Mouse (Mus musculus) C2C12 (cell line): Measurements from ENCODE around the gene 3110082I17Rik. TPM values are rescaled to one million over a fixed set of nuclear protein-coding genes. Genes with fewer than 3 reads are reported as not detected.

Experiments
- H3K27me3 ChIP-seq: one replicate; pipeline ENCODE4 v1.6.1; 2011; ENCODE audit not compliant: control insufficient read depth, insufficient read depth, insufficient read length
- H3K36me3 ChIP-seq: one replicate; pipeline ENCODE4 v1.6.1; 2011; ENCODE audit not compliant: control insufficient read depth, insufficient read depth
- H3K4me3 ChIP-seq: one replicate; pipeline ENCODE4 v1.5.1; 2011; ENCODE audit warnings: mild to moderate bottlenecking, control low read depth; ENCODE audit not compliant: poor library complexity, insufficient read depth, severe bottlenecking
- H3K79me2 ChIP-seq: one replicate; pipeline ENCODE4 v1.6.1; 2011; ENCODE audit not compliant: control insufficient read depth, insufficient read depth
- H3K79me3 ChIP-seq: one replicate; pipeline ENCODE4 v1.6.1; 2011; ENCODE audit warnings: low read depth, control low read depth
- H3ac ChIP-seq: one replicate; pipeline ENCODE3; 2011; ENCODE audit warnings: low read depth; ENCODE audit not compliant: control insufficient read depth, insufficient read length
- CEBPB ChIP-seq: IDR thresholded peaks from one replicate; pipeline ENCODE4 v1.6.1; 2011; ENCODE audit warnings: low read depth, mild to moderate bottlenecking, control low read depth, moderate library complexity
- CTCF ChIP-seq: IDR thresholded peaks from one replicate; pipeline ENCODE4 v1.5.1; 2011; ENCODE audit not compliant: control insufficient read depth, insufficient read depth, insufficient read length
- FOSL1 ChIP-seq: IDR thresholded peaks from one replicate; pipeline ENCODE4 v1.8.0; 2011; ENCODE audit warnings: mild to moderate bottlenecking, low read length; ENCODE audit not compliant: poor library complexity, insufficient read depth, severe bottlenecking
- MAX ChIP-seq: IDR thresholded peaks from one replicate; pipeline ENCODE4 v1.6.1; 2011; ENCODE audit warnings: mild to moderate bottlenecking, control low read depth
- MYOD1 ChIP-seq: IDR thresholded peaks from one replicate; pipeline ENCODE4 v1.6.1; 2011; ENCODE audit warnings: low read depth; ENCODE audit not compliant: control insufficient read depth, insufficient read length
- MYOG ChIP-seq: IDR thresholded peaks from one replicate; pipeline ENCODE4 v1.6.1; 2011; ENCODE audit not compliant: control insufficient read depth, insufficient read length; ENCODE audit errors: extremely low read depth
- USF1 ChIP-seq: IDR thresholded peaks from one replicate; pipeline ENCODE4 v1.6.1; 2011; ENCODE audit warnings: low read depth, mild to moderate bottlenecking, control low read depth, moderate library complexity
- polyA plus RNA-seq: library from polyadenylated mRNA; unstranded; fragments of >200 nt; fragmentation: generic; extraction: Trizol; gene quantifications from one replicate; pipeline ENCODE4 v1.2.1, GENCODE M21; 2012; ENCODE audit warnings: missing spikeins

3110082I17Rik gene
- polyA plus RNA-seq, 1 experiment = 31.4 TPM

GRCm38 (mm10) chr5:139324045-139324491, 136.3 kb downstream of the 3110082I17Rik start:
- TF ChIP-seq MAX (no peak), USF1 (no peak), CEBPB (no peak), CTCF (no peak), MYOG (no peak), FOSL1 (no peak), MYOD1 (no peak)
- no peaks in the 10 kb centered on the region for H3K36me3 ChIP-seq
- no peaks in the 10 kb centered on the region for H3K79me3 ChIP-seq
- H3K27me3 ChIP-seq = peaks cover 64% of the 10 kb centered on the region
- no peak overlapping the region for H3ac ChIP-seq
- no peaks in the 10 kb centered on the region for H3K79me2 ChIP-seq
- H3K4me3 ChIP-seq = no peak overlapping the region

- Histone ChIP-seq H3ac (no peak overlapping the region), H3K36me3 (no peaks in the 10 kb centered on the region), H3K79me2 (no peaks in the 10 kb centered on the region), H3K4me3 (no peak overlapping the region), H3K27me3 (peaks cover 67% of the 10 kb centered on the region), H3K79me3 (no peaks in the 10 kb centered on the region)
- TF ChIP-seq MYOD1 (no peak), CTCF (no peak), FOSL1 (no peak), MAX (no peak), MYOG (no peak), USF1 (no peak), CEBPB (no peak)
Measured at GRCm38 (mm10) chr5:139323260-139323924, 136.9 kb downstream of the 3110082I17Rik start.

GRCm38 (mm10) chr5:139321331-139321730, 139.0 kb downstream of the 3110082I17Rik start:
- peaks cover 61% of the 10 kb centered on the region for H3K27me3 ChIP-seq
- H3K36me3 ChIP-seq = no peaks in the 10 kb centered on the region
- TF ChIP-seq FOSL1 = no peak
- TF ChIP-seq CEBPB = no peak
- no peak for TF ChIP-seq MYOG
- TF ChIP-seq MAX = no peak
- TF ChIP-seq CTCF = no peak
- TF ChIP-seq USF1 = no peak
- no peak for TF ChIP-seq MYOD1
- H3K79me3 ChIP-seq = no peaks in the 10 kb centered on the region
- H3ac ChIP-seq = no peak overlapping the region
- no peak overlapping the region for H3K4me3 ChIP-seq
- no peaks in the 10 kb centered on the region for H3K79me2 ChIP-seq

- TF ChIP-seq FOSL1 (no peak), MYOG (no peak), CTCF (no peak), CEBPB (no peak), MYOD1 (no peak), USF1 (no peak), MAX (no peak)
- H3K4me3 ChIP-seq = no peak overlapping the region
- no peaks in the 10 kb centered on the region for H3K36me3 ChIP-seq
- H3ac ChIP-seq = no peak overlapping the region
- peaks cover 52% of the 10 kb centered on the region for H3K27me3 ChIP-seq
- H3K79me3 ChIP-seq = no peaks in the 10 kb centered on the region
- no peaks in the 10 kb centered on the region for H3K79me2 ChIP-seq
Measured at GRCm38 (mm10) chr5:139320424-139320823, 139.9 kb downstream of the 3110082I17Rik start.

- Histone ChIP-seq H3K4me3 (no peak overlapping the region), H3ac (no peak overlapping the region), H3K27me3 (peaks cover 28% of the 10 kb centered on the region), H3K79me2 (no peaks in the 10 kb centered on the region), H3K36me3 (no peaks in the 10 kb centered on the region), H3K79me3 (no peaks in the 10 kb centered on the region)
- TF ChIP-seq CTCF (no peak), USF1 (no peak)
Measured at GRCm38 (mm10) chr5:139317751-139318504, 142.4 kb downstream of the 3110082I17Rik start.

- TF ChIP-seq USF1 (no peak), MYOD1 (no peak), CEBPB (no peak), FOSL1 (no peak), CTCF (no peak), MAX (no peak), MYOG (no peak)
- Histone ChIP-seq H3K4me3 (no peak overlapping the region), H3K79me2 (no peaks in the 10 kb centered on the region)
Measured at GRCm38 (mm10) chr5:139316982-139317675, 143.2 kb downstream of the 3110082I17Rik start.

More at GRCm38 (mm10) chr5:139316982-139317675, 143.2 kb downstream of the 3110082I17Rik start:
- Histone ChIP-seq H3K36me3 (no peaks in the 10 kb centered on the region), H3K79me3 (no peaks in the 10 kb centered on the region), H3K27me3 (peaks cover 20% of the 10 kb centered on the region), H3ac (no peak overlapping the region)
